Mouse (Mus musculus) kidney, adult 2 months (tissue): ENCODE results near the gene Zfp988.
"Not testable (repeated sequence)": the region's sequence is repeated elsewhere in the genome, so short reads cannot be mapped to it uniquely, and the experiment has no call there.

ENCODE experiments used
- CTCF ChIP-seq: fragments of 200-500 bp; conservative IDR thresholded peaks from 2 replicates; pipeline ENCODE4 v1.5.1; 2011; ENCODE audit warnings: low read depth, mild to moderate bottlenecking, control low read depth, low read length, moderate library complexity, mixed read lengths; ENCODE audit not compliant: insufficient read depth, insufficient read length
- POLR2A ChIP-seq: fragments of 200-500 bp; IDR thresholded peaks from one replicate; pipeline ENCODE4 v1.6.1; 2011; ENCODE audit warnings: low read depth, low read length, control low read depth

DNA sequence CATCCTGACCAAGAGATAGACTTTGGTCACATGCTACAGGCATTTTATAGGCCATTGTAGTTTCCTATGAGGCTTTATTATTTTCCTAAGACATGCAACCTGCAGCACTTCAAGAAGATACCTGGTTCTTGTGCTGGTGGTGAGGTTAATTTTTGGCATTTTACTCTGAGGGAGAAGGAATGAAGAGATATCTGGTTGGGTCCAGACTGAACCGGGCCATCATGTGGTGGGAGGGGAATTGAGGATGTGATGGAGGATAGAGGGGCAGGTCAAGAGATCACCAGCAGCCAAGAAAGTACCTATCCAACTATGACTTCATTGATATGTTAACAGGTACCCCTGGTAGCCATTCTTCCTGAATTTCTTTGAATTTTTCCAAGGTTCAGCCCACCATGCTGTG lies 56.4 kb downstream of the Zfp988 start:
- not testable (repeated sequence) for TF ChIP-seq CTCF, POLR2A
